Mouse (Mus musculus): ENCODE results near the gene Dnajb11.

The Dnajb11 gene

GRCm38 (mm10) chr16:22879945-22880595 lies 22.4 kb downstream of the Dnajb11 start:
- intact Hi-C loops (cut with DNase I): loop anchor here (5.0 kb wide), 1 partner anchor 167 kb away; no protein-coding TSS in a partner anchor

- intact Hi-C loops (cut with DNase I): no loop called here
Observed at GRCm38 (mm10) chr16:22880900-22881299, 23.3 kb downstream of the Dnajb11 start.

- intact Hi-C loops (cut with DNase I): no loop called here
Observed at GRCm38 (mm10) chr16:22881487-22881886, 23.8 kb downstream of the Dnajb11 start.

- intact Hi-C loops (cut with DNase I): no loop called here
Observed at GRCm38 (mm10) chr16:22883441-22883840, 25.8 kb downstream of the Dnajb11 start.

- intact Hi-C loops (cut with DNase I): no loop called here
Observed at GRCm38 (mm10) chr16:22885356-22885755, 27.7 kb downstream of the Dnajb11 start.

GRCm38 (mm10) chr16:22886726-22887125 lies 29.1 kb downstream of the Dnajb11 start:
- intact Hi-C loops (cut with DNase I): no loop called here

GRCm38 (mm10) chr16:22888835-22889234 lies 31.2 kb downstream of the Dnajb11 start:
- intact Hi-C loops (cut with DNase I): no loop called here

DNA sequence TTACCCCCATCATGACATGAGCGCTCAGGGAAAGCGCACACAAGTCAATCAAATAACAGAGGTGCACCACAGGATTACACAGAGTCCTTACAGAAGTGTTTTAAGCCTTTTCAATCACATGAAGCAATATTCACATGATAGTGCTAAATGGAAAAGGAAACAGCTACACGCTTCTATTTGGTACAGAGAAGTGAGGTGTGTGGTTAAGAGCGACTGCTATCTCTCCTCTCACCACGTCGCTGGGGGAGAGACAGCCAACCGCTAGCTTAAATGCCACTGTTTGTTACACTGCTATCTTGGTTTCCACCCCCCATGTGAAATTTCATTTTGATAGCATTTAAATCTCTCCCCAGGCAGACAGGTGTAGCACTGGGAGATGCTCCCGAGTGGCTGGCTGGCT lies 32.1 kb downstream of the Dnajb11 start:
- intact Hi-C loops (cut with DNase I): no loop called here

DNA sequence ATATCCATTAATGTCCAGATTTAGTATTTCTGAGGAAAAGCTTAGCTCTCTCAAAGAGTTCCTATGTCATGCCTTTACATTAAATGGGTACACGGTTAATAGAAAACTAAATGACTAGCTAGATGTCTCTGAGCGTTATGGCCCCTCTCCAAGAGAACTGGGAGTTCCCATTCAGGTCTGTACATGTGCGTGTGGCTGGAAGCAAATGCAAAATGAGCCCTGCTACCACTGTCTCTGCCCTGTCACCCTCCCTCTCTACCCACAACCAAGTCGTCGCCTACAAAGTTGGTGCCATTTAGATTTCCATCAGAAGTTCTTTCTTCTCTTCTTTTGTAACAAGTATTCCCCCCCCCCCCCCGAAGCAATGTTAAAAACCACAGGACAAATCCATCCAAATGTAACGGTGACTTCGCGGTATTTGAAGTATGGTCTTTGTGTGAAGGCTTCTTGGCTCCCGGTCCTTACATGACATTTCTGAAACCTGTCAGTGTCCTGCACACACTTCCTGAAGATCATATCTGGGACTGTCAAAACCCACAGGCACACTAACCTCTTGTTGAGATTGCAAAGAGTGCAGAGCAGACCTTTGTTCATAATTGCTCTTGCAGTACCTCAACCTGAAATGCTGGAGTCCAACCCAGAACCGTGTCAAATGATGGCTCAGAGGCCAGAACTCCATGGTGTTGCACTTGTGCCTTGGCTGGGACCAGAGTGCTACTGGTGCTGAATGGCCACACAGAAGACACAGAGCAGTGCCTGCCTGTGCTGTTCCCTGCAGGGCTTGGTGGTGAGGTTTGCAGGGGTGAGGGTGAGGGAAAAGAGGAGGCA lies 33.3 kb downstream of the Dnajb11 start, which contains the start of gene Ahsg:
Gene Ahsg (plus strand): TSS at position 595 of the 828 bp plus-strand sequence.
- intact Hi-C loops (cut with DNase I): no loop called here

DNA sequence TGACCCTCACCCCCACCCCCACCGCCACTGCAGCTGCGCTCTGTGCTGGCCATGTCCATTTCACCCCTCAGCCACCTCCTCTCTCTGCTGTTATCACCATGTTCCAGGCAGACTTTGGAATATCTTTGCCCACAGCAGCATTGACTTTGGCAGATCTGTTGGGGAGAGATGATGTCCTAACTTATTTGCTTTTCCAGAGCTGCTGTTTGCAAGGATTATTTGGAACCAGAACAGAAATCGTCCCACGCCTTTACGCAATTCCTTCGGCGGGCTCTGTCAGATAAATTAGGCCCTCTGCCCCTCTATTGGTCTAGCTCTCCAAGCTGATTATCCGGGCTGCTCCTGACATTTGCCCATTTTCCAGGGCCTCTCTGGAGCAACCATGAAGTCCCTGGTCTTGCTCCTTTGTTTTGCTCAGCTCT lies 34.1 kb downstream of the Dnajb11 start:
- intact Hi-C loops (cut with DNase I): no loop called here

DNA sequence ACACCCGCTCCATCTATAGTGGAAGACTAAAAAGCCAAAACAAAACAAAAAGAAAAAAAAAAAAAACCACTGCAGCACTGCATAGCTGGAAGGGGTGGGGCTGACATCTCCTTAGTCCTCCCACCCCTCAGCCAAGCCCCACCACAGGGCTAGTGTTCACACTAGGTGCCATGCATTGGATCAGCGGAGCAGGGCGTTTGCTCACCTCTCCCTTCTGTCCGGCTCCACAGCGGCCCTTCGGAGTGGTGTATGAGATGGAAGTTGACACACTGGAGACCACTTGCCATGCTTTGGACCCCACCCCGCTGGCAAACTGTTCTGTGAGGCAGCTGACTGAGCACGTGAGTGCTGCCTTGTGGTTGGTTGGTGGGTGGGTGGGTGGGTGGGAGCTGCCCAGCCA lies 36.5 kb downstream of the Dnajb11 start:
- intact Hi-C loops (cut with DNase I): no loop called here

- intact Hi-C loops (cut with DNase I): no loop called here
Observed at GRCm38 (mm10) chr16:22896618-22897017, 39.0 kb downstream of the Dnajb11 start.

- intact Hi-C loops (cut with DNase I): no loop called here
Observed at GRCm38 (mm10) chr16:22899346-22899745, 41.7 kb downstream of the Dnajb11 start.

DNA sequence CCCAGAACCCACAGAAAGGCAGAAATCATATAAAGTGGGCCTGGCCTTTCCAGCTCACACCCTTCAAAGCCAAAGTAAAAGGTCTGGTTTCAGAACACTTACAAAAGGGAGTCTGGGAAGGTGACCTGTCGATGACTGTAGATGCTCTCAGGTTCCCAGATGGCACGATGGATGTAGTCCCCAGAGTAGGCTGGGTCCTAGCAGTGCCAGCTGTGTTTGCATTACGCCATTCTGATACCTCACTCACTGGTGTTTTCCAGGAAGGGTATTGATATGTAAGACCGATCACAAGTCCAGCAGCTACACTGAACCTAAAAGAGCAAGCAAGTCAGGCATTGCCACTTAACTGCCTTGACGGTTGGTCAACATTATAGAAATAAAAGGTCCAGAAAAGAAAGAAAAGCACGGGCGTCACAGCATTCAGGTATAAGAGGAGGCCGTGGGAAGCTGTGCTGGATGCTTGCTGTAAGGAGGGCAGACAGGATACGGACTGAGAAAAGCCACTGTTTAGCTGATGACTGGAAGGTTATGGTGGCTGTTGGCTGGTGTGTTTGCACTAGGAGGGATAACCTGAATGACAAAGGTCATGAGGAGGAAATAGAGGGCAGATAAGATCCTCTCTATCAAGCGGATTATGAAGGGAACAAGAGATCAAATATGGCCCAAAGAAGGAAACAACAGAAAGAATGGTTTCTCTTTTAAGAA lies 42.4 kb downstream of the Dnajb11 start:
- intact Hi-C loops (cut with DNase I): no loop called here

DNA sequence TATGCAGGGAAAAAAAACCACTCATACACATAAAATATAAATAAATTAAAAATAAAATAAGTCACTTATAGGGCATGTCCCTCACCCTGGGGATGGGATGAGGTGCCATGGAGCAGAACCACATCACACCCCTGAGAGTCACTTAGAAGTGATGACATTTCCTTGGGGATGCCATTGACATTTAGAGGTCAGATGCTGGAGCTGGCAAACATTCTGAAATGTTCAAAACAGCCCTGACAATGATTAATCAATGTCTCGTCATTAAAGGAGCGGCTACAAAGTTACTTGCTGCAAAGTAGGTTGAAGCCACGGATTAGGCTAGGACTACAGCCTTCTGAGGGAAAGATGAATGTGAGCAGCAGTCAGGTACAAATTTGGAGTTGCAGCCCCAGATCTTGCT lies 43.7 kb downstream of the Dnajb11 start:
- intact Hi-C loops (cut with DNase I): no loop called here

GRCm38 (mm10) chr16:22909290-22909689 lies 51.6 kb downstream of the Dnajb11 start:
- intact Hi-C loops (cut with DNase I): no loop called here

DNA sequence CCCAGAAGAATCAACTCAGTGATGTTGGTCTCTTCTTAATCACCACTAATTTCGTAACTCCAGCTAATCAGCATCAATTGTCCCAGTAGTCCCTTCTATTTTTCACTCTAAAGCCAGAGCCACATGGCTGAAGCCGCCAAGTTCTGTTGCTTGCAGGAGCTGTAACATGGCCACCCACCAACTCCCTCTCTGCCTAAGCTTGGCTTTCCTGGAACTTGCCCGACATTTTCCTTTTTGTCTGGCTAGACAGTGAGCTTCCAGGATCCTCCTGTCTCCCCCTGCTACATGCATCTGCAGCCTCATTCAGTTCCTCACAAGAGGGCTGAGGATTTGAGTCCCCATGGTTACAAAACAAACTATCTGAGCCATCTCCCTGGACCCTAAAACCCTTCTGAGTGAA lies 54.3 kb downstream of the Dnajb11 start:
- intact Hi-C loops (cut with DNase I): no loop called here

- intact Hi-C loops (cut with DNase I): no loop called here
Observed at GRCm38 (mm10) chr16:22912886-22913285, 55.2 kb downstream of the Dnajb11 start.

DNA sequence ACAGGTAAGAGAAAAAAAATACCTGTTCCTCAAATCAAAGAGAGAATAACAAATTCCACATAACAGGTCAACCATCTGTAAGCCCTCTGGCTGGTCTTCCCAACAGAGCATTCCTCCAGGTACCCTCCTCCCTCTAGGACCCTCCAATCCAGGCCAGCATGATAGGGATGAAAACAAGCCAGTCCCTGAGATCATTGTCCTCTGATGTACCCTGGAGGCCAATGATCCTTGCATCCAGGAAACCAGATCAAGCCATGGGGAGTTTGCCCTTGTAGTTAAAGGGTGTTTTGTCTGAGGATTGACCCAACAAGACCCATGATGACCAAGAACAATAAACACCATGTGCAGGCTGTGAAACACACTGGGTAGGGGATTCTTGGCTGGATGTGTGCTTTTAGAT lies 56.6 kb downstream of the Dnajb11 start:
- intact Hi-C loops (cut with DNase I): no loop called here

DNA sequence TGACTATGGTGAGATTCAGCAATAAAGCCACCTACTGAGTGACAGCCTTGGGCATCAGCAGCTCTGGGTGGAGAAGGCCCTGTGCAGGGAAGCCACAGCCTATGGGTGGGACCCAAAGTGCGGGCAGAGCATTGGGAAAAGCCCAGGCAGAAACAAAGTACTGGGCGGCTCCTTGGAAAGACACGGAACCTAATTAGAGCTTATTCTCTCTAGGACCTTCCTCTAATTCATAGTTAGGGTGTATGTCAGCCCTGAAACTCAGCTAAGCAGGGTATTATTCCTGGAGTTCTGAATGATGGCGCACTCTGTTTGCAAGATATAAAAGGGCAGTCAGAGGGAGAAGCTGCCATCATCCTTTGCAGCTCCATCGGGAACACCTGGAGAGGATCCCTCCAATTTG lies 60.4 kb downstream of the Dnajb11 start, which contains the start of gene Fetub:
Gene Fetub (plus strand): TSS at position 301 of the 400 bp plus-strand sequence.
- intact Hi-C loops (cut with DNase I): no loop called here

DNA sequence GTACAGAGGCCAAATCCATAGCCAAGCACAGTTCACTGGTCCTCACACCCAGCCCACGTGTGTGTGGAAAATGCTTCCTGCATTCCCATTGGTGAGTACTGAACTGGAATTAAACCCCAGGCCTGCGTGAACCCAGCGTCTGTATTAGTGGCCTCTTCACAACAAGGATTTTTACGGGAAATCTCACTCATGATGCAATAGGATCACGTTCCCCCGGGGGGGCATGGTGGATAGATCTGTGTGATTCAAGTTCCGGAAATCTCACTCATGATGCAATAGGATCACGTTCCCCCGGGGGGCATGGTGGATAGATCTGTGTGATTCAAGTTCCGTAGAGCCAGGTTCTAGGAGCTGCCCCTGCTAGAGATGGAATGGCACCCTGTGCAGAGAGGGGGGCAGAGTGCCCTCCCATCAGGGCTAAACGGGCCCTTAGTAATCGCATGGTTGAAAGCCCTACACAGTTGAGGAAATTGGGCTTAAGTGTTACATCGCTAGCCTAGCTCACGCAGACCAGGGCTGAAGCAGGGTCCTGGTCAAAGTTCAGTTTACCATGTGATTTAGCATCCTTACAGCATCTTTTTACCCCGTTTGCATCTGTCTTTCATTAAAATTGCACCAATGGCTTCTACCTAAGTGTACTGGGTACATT lies 61.1 kb downstream of the Dnajb11 start:
- intact Hi-C loops (cut with DNase I): no loop called here

Data from adrenal gland (tissue).